Mouse (Mus musculus): ENCODE measurements around the gene Gm20517. TPM values are rescaled to one million over a fixed set of nuclear protein-coding genes. Genes with fewer than 3 reads are reported as not detected.

The Gm20517 gene
- total RNA-seq, 1 experiment from 2014 or later = 0.69 TPM

DNA sequence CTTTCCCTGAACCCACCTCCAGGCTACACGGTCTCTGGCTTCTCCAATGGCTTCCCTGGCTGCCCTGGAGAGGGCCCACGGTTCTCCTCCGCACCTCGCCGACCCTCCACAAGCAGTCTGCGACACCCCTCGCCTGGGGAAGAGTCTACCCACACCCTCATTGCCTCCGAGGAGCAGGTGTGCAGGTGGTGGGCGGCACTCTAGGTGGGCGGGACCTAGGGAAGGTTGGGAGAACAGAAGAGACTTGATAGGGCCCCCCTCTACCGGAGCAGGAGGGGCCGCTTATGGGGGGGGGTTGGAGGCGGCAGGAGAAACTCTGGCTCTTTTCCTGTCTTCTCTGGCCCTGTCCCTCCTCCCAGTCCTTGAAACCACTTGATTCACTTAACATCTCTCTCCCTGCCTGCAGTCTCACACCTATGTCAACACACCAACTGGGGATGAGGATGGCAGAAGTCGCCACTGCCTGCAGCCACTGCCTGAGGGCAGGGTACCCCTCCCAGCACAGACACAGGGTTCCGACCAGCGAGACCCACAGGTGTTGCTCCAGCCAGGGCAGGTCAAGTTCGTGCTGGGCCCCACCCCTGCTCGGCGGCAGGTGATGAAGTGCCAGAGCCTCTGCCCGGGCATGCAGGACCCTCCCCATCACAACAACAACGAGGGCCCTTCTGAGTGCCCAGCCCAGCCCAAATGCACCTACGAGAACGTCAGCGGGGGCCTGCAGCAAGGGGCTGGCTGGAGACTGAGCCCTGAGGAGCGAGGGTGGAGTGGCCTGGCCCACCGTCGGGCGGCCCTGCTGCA lies 91.4 kb downstream of the Gm20517 start:
- no peak for ATAC-seq (replicated peaks; ENCODE audit: low read depth, poor library complexity, severe bottlenecking)

DNA sequence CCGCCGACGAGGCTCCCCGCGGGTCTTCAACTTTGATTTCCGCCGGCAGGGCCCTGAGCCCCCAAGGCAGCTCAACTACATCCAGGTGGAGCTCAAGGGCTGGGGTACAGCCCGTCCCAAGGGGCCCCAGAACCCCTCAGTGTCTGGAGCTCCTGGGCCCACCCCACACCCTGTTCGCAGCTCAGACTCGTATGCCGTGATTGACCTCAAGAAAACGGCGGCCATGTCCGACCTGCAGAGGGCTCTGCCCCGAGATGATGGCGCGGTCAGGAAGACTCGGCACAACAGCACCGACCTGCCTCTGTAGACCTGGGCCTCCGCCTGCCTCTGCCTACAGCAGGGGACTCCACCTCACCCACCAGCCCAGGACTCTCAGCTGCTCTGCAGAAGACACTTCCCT lies 92.2 kb downstream of the Gm20517 start:
- ATAC-seq (replicated peaks; ENCODE audit: low read depth, poor library complexity, severe bottlenecking) = no peak

DNA sequence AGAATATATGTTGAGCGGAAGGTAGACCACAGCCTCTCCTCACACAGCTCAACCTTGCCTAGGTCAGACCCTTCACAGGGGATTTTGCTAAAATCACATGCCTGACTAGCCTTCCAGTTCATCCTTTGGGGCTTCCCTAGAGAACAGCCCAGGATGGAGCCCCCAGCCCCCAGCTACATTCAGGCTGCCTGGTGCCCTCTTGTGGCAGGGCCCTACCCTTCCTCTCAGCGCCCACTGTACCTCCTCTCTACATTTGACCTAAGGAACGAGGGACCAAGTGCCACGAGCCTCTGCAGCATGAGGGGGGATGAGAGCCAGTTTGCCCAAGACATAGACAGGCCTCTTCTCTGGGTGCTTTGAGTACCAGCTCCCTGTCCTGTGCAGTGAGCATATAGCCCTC lies 93.3 kb downstream of the Gm20517 start:
- no peak for ATAC-seq (replicated peaks; ENCODE audit: low read depth, poor library complexity, severe bottlenecking)

DNA sequence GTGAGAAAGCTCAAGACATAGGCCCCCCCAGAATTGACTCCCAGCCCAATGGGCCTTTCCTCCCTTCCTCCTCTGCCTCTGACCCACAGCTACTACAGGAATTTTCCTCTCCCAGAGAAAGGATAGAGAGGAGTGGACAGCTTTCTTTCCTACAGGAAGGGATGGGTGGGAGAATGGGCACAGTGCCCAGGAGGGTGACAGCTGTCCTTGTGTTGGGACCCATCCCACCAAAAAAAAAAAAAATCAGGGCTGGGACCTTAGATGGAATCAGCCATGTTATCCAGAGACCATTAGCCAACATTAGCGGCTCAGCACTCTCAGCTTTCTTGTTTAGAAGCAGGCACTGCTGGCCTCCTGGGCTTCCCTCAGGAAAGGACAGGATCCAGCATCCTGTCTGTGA lies 94.8 kb downstream of the Gm20517 start:
- no peak for ATAC-seq (replicated peaks; ENCODE audit: low read depth, poor library complexity, severe bottlenecking)

DNA sequence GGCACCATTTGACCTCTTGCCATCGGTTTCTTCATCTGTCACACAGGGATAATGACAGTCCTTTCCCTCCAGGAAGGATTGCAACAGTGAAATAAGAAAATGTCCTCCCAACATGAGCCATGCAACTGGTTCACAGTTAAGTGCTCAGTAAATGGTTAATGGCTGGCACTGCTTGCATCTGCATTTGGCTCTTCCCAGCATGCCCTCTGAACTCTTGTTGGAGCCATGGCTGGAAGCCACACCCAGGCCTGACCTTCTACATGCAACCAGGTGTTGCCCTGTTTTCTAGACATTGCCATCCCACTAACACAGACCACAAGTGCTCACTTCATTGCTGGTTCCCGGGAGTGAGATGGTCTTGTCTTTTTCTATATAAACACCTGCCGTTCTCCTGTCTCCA lies 96.6 kb downstream of the Gm20517 start:
- ATAC-seq (replicated peaks; ENCODE audit: low read depth, poor library complexity, severe bottlenecking) = no peak

DNA sequence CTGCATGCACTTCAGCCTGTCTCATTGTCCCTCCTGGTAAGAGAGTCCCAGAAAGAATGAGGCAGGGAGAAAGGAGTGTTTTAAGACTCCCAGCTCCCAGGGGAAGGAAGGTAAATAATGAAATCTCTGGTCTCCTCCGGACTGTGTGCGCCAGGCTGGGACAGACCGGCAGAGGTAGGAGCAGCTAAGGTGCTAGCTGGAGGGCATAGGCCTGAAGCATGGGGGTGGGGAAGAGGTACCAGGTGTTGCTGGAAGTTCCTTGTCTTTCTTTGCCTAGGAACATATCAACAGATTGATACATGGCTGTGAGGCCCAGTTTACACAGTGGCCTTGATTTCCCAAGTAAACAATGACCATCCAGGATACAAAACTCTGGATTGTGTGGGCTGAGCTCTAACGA lies 97.6 kb downstream of the Gm20517 start:
- no peak for ATAC-seq (replicated peaks; ENCODE audit: low read depth, poor library complexity, severe bottlenecking)

DNA sequence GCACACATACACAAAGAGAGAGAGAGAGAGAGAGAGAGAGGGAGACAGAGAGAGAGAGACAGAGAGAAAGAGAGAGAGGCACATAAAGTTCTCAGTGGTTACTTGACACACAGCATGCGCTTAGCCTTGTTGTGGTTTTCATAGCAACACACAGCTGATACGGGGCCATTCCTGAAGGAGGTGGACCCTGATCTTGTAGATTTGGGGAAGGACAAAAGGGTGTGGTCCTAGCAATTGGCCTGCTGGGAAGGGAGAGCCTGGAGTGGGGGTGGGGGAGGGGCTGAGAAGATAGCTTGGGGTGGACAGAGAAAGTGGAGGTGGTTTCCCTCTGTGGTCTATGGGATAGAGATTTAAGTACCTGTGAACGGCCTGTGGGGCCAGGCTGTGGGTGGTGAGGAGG lies 98.6 kb downstream of the Gm20517 start:
- ATAC-seq (replicated peaks; ENCODE audit: low read depth, poor library complexity, severe bottlenecking) = no peak

DNA sequence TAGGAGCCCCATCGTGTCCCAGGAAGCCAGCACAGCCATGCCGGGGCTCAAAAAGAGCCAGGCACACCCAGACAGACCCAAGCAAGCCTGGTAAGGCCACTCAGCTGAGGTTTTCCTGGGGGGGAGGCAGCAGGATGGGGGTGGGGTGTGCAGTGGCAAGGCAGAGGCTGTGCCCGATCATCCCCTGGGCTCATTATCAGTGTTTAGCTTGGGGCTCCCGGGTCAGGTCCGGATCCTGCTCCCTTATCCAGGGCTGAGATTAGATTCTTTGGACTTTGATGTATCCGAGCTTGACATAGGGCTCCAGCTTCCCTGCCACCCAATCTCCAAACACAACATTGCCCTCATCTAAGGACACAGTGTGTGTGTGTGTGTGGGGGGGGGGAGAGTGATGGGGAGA lies 100.5 kb downstream of the Gm20517 start:
- no peak for ATAC-seq (replicated peaks; ENCODE audit: low read depth, poor library complexity, severe bottlenecking)

DNA sequence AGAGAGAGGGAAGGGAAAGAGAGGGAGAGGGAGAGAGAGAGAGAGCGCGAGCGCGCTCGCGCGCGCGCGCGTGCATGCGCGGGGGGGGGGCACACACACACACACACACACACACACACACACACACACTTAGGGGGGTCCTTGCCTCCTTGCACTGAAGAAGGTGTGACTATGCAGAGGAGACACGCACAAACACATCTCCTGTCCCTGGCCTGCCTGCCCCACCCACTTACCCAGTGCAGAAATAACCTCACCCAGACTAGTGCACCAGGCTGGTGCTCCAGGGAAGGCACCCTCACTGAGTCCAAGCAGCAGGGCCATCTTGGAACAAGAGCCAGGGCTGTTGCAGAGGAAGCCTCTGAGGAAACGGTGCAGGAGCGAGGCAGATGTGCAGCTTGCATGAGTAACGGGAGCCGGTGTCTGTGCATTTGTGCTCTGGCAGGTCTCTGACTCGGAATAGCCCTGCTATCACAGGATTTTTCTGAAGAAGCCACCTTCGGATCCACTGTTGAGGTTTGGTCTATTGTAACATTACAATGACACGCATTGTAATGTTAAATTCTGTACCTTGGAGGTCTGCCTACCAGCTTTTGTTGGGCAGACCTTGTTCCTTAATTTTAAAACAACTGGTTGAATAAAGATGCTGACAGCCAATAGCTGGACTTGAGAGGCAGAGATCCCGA lies 101.6 kb downstream of the Gm20517 start:
- no peak for ATAC-seq (replicated peaks; ENCODE audit: low read depth, poor library complexity, severe bottlenecking)

DNA sequence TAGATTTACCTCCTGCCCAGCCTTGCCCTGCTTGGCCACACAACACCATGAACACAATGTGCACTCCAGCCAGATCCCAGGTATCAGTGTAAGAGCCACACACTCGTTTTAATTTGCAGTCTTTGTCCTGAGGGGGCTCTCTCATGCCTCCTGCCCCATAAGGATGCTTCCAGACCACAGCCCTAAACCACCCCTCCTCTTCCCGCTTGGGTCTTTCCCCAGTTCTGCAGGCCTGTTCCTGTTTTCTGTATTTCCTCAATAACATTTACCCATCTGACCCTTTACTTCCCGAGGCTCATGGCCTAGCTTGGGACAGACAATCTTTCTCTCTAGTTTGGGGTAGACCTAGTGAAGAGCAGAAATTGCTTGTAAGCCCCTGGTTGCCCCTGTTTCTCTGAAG lies 103.6 kb downstream of the Gm20517 start:
- peak; percentile 52 for ATAC-seq (replicated peaks; ENCODE audit: low read depth, poor library complexity, severe bottlenecking)

DNA sequence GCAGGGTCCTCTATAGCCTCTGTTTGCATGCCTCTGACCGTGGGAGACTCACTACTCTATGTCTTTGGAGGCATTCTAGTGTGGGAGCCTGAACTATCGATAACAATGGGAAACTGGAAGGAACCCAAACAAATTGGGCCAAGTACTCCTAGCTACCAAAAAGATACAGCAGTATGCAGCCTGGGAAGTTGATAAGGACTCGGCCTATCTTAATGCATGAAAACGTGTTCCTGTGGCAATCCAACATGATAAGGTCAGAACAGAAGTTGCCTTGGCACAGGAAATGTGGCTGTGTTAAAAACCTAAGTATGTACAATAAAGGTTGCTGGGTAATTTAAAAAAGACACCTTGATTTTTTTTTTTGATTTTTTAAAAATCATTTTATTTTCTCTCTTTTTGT lies 109.8 kb downstream of the Gm20517 start:
- ATAC-seq (replicated peaks; ENCODE audit: low read depth, poor library complexity, severe bottlenecking) = 0 out of 2 replicates have a peak, but pooled peaks have one; percentile 32

DNA sequence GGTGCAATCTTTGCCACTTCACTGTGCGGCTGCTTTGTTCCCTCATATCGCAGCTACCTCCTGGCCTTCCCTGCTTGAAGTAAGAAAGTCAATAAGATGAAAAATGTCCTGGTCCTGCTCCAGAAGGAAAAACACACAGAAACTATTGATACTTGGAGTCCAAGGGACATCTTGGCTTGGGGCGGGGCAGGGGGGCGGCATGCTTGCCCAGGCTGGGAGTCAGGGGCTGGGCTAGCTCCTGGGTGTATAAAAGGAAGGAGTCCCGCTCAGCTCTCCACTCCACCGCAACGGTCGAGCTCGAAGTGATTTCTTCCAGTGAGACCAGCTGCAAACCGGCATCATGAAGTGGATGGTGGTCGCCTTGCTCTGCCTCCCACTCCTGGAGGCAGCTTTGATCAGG lies 115.2 kb downstream of the Gm20517 start, which contains the start of gene Pgc:
Gene Pgc, plus strand, starts transcription at position 277 of the 400 bp plus-strand sequence.
- no peak for ATAC-seq (replicated peaks; ENCODE audit: low read depth, poor library complexity, severe bottlenecking)

DNA sequence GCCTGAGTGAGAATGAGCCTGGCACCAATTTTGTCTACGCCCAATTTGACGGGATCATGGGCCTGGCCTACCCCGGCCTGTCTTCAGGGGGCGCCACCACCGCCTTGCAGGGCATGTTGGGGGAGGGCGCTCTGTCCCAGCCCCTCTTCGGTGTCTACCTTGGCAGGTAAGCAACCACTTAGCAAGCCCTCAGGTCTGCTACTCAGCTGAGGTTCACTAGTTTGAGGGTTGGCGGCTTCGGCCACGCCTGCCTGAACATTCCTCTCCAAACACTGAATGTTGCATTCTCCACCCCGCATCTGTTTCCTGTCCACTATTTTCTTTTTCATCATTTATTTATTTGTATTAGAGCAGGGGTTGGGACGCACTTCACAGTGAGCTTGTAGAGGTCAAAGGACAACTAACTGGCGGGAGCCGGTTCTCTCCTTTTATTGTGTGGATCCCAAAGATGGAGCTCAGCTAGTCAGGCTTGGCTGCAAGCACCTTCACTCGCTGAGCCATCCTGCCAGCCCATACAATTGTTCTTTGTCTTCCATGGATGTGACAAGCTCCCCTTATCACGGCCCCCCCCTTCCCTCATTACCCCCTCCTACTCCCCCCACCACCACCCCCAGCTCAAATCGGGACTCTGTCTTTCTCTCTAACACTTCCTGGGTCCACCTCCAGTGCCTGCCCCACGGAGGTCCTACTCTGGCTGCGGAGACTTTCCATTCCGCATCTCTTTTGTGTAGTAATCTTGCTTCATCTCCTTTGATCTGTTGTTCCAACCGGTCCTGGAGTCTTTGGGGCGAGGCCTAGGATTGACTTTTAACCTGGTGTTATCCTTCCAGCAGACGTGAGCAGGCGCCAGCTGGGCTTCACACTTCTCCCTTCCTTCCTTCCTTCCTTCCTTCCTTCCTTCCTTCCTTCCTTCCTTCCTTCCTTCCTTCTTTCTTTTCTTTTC lies 119.5 kb downstream of the Gm20517 start:
- no peak for ATAC-seq (replicated peaks; ENCODE audit: low read depth, poor library complexity, severe bottlenecking)

Other genes starting within 250 kb of the Gm20517 start
- 56.6 and 62.0 TPM in 2 replicates for gene Mrps10, start 242.7 kb upstream of the Gm20517 start, total RNA-seq (2017)
- not detected in 2 replicates for gene Guca1b, start 226.2 kb upstream of the Gm20517 start, total RNA-seq (2017)
- 1.4 TPM in 1 of 2 replicates, not detected in the other for gene Guca1a, start 211.0 kb upstream of the Gm20517 start, total RNA-seq (2017)
- gene AI661453, start 175.0 kb upstream of the Gm20517 start, total RNA-seq (2017) = 0.39 and 0.87 TPM in 2 replicates
- 1.2 TPM in 1 of 2 replicates, not detected in the other for gene 1700001C19Rik, start 174.2 kb upstream of the Gm20517 start, total RNA-seq (2017)
- 45.2 and 64.5 TPM in 2 replicates for gene Taf8, start 109.3 kb upstream of the Gm20517 start, total RNA-seq (2017)
- gene Ccnd3, start 106.5 kb upstream of the Gm20517 start, total RNA-seq (2017) = 45.1 and 61.9 TPM in 2 replicates
- 14.7 and 18.3 TPM in 2 replicates for gene Bysl, start 97 bp upstream of the Gm20517 start, total RNA-seq (2017)
- 32.2 and 42.8 TPM in 2 replicates for gene Med20, start within 50 bp of the Gm20517 start, total RNA-seq (2017)
- 4.9 and 11.4 TPM in 2 replicates for gene Usp49, start 19.1 kb downstream of the Gm20517 start, total RNA-seq (2017)
- 64.8 and 74.6 TPM in 2 replicates for gene Tomm6, start 76.8 kb downstream of the Gm20517 start, total RNA-seq (2017)
- 0.92 and 1.6 TPM in 2 replicates for gene Frs3, start 77.4 kb downstream of the Gm20517 start, total RNA-seq (2017)
- gene Gm21981, start 82.9 kb downstream of the Gm20517 start, total RNA-seq (2017) = 0.10 and 0.41 TPM in 2 replicates
- 0.27 and 0.34 TPM in 2 replicates for gene Prickle4, start 83.1 kb downstream of the Gm20517 start, total RNA-seq (2017)
- gene Pgc, start 115.3 kb downstream of the Gm20517 start, total RNA-seq (2017) = not detected in 2 replicates
- gene Tfeb, start 125.4 kb downstream of the Gm20517 start, total RNA-seq (2017) = 5.8 and 6.4 TPM in 2 replicates
- gene Mdfi, start 223.1 kb downstream of the Gm20517 start, total RNA-seq (2017) = 8.5 and 9.2 TPM in 2 replicates